Mouse (Mus musculus): ENCODE results near the gene Chd6. TPM values are rescaled to one million over a fixed set of nuclear protein-coding genes. Genes with fewer than 3 reads are reported as not detected.

Gene Chd6
- polyA plus RNA-seq (2015; fragmentation: Nextera tagmentation; extraction: Ambion mirVana) = 14.7 and 16.1 TPM in 2 replicates

GRCm38 (mm10) chr2:161108933-161109371 lies at the start of gene Chd6:
TSS of gene Chd6 (minus strand) at chr2:161109075.
- Histone ChIP-seq H3K4me3 (ENCODE audit: low read length) (peak within 1 kb of the TSS; percentile 89), H3K9me3 (ENCODE audit: control insufficient read depth, low read length) (no peaks in the 10 kb centered on the region), H3K27ac (ENCODE audit: low read length) (peak within 1 kb of the TSS; percentile 99), H3K36me3 (ENCODE audit: control insufficient read depth, insufficient read depth, low read length) (no peaks in the 10 kb centered on the region; the same call in 1 of the 2 replicates), H3K9ac (ENCODE audit: low read depth, low read length) (peak within 1 kb of the TSS; percentile 98), H3K4me1 (ENCODE audit: control insufficient read depth, insufficient read depth, low read length) (peaks cover 14% of the 10 kb centered on the region), H3K27me3 (replicated peaks; ENCODE audit: control insufficient read depth, insufficient read depth, low read length) (no peaks in the 10 kb centered on the region), H3K4me2 (ENCODE audit: low read depth, low read length) (peak within 1 kb of the TSS; percentile 66)
- WGBS = 1% methylated on average over 27 of the region's 27 CpGs
- peak; percentile 99 for ATAC-seq

- ATAC-seq = no peak
- no peak overlapping the region for H3K4me3 ChIP-seq (ENCODE audit: low read length)
- H3K4me2 ChIP-seq (ENCODE audit: low read depth, low read length) = no peak overlapping the region
- H3K9me3 ChIP-seq (ENCODE audit: control insufficient read depth, low read length) = no peaks in the 10 kb centered on the region
- H3K9ac ChIP-seq (ENCODE audit: low read depth, low read length) = no peak overlapping the region
- no peaks in the 10 kb centered on the region for H3K27me3 ChIP-seq (replicated peaks; ENCODE audit: control insufficient read depth, insufficient read depth, low read length)
- no peak overlapping the region for H3K27ac ChIP-seq (ENCODE audit: low read length)
- WGBS = 65% methylated on average over 7 of the region's 7 CpGs
- no peaks in the 10 kb centered on the region for H3K4me1 ChIP-seq (ENCODE audit: control insufficient read depth, insufficient read depth, low read length)
- no peaks in the 10 kb centered on the region for H3K36me3 ChIP-seq (ENCODE audit: control insufficient read depth, insufficient read depth, low read length)
Measured at GRCm38 (mm10) chr2:161150004-161150842, 41.3 kb upstream of the Chd6 start.

- H3K4me1 ChIP-seq (ENCODE audit: control insufficient read depth, insufficient read depth, low read length) = 0 out of 2 replicates have a peak, but pooled peaks cover 6% of the 10 kb centered on the region
- no peak overlapping the region for H3K27ac ChIP-seq (ENCODE audit: low read length)
- no peak overlapping the region for H3K9ac ChIP-seq (ENCODE audit: low read depth, low read length)
- no peak for ATAC-seq
- no peaks in the 10 kb centered on the region for H3K36me3 ChIP-seq (ENCODE audit: control insufficient read depth, insufficient read depth, low read length)
- H3K4me3 ChIP-seq (ENCODE audit: low read length) = no peak overlapping the region
- 46% methylated on average over 3 of the region's 3 CpGs for WGBS
- no peaks in the 10 kb centered on the region for H3K9me3 ChIP-seq (ENCODE audit: control insufficient read depth, low read length)
- no peaks in the 10 kb centered on the region for H3K27me3 ChIP-seq (replicated peaks; ENCODE audit: control insufficient read depth, insufficient read depth, low read length)
- no peak overlapping the region for H3K4me2 ChIP-seq (ENCODE audit: low read depth, low read length)
Measured at GRCm38 (mm10) chr2:161148428-161149020, 39.6 kb upstream of the Chd6 start.

DNA sequence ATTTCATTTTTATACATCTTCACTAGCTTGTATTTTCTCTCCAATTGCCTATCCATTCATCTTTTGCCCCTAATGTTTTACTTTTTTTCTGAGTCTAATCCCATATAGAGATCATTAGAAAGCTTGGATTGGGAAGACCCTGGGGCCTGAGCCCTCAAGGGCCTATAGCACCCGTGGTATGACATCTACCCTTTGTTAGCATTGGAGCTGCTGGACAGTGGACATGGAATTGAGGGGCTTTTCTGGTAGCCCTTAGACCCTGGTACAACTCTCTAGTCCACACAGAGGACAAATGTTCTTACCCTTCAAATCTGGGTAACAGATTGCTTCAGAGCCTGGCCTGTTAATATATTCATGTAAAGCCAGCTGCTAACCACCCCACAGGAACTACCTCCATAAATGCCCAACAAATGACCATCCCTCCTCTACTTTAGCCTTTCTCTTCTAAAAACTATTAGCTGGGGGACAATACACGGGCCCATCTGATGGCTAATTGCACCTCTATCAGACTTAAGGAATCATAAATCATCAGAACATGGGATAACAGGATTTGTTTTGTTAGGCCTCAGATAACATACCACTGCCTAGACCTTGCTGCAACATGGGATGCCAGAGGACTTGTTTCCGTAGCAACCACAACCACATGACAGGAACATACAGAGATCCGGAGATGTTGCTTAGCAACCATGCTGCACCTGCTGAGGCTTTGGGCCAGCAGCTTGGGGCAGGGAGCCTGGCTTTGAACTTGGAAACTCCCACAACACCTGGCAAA lies 39.0 kb upstream of the Chd6 start:
- Histone ChIP-seq H3K36me3 (ENCODE audit: control insufficient read depth, insufficient read depth, low read length) (no peaks in the 10 kb centered on the region), H3K27me3 (replicated peaks; ENCODE audit: control insufficient read depth, insufficient read depth, low read length) (no peaks in the 10 kb centered on the region), H3K4me3 (ENCODE audit: low read length) (no peak overlapping the region), H3K4me2 (ENCODE audit: low read depth, low read length) (no peak overlapping the region), H3K9me3 (ENCODE audit: control insufficient read depth, low read length) (no peaks in the 10 kb centered on the region), H3K27ac (ENCODE audit: low read length) (no peak overlapping the region), H3K9ac (ENCODE audit: low read depth, low read length) (no peak overlapping the region), H3K4me1 (ENCODE audit: control insufficient read depth, insufficient read depth, low read length) (0 out of 2 replicates have a peak, but pooled peaks cover 6% of the 10 kb centered on the region)
- WGBS = 53% methylated on average over 4 of the region's 4 CpGs
- ATAC-seq = no peak

- Histone ChIP-seq H3K9ac (ENCODE audit: low read depth, low read length) (no peak overlapping the region), H3K9me3 (ENCODE audit: control insufficient read depth, low read length) (no peaks in the 10 kb centered on the region), H3K27me3 (replicated peaks; ENCODE audit: control insufficient read depth, insufficient read depth, low read length) (no peaks in the 10 kb centered on the region), H3K4me2 (ENCODE audit: low read depth, low read length) (no peak overlapping the region), H3K36me3 (ENCODE audit: control insufficient read depth, insufficient read depth, low read length) (no peaks in the 10 kb centered on the region), H3K27ac (ENCODE audit: low read length) (no peak overlapping the region), H3K4me1 (ENCODE audit: control insufficient read depth, insufficient read depth, low read length) (0 out of 2 replicates have a peak, but pooled peaks cover 6% of the 10 kb centered on the region), H3K4me3 (ENCODE audit: low read length) (no peak overlapping the region)
- 36% methylated on average over 4 of the region's 4 CpGs for whole genome bisulfite sequencing
- peak; percentile 96 for ATAC-seq
Measured at GRCm38 (mm10) chr2:161144799-161145198, 35.9 kb upstream of the Chd6 start.

- WGBS = 43% methylated on average over 11 of the region's 11 CpGs
- Histone ChIP-seq H3K27ac (ENCODE audit: low read length) (no peak overlapping the region), H3K9me3 (ENCODE audit: control insufficient read depth, low read length) (no peaks in the 10 kb centered on the region), H3K36me3 (ENCODE audit: control insufficient read depth, insufficient read depth, low read length) (no peaks in the 10 kb centered on the region), H3K4me3 (ENCODE audit: low read length) (no peak overlapping the region), H3K27me3 (replicated peaks; ENCODE audit: control insufficient read depth, insufficient read depth, low read length) (no peaks in the 10 kb centered on the region), H3K9ac (ENCODE audit: low read depth, low read length) (no peak overlapping the region), H3K4me2 (ENCODE audit: low read depth, low read length) (no peak overlapping the region), H3K4me1 (ENCODE audit: control insufficient read depth, insufficient read depth, low read length) (no peaks in the 10 kb centered on the region)
- peak; percentile 67 for ATAC-seq
Measured at GRCm38 (mm10) chr2:161138672-161139536, 30.0 kb upstream of the Chd6 start.

DNA sequence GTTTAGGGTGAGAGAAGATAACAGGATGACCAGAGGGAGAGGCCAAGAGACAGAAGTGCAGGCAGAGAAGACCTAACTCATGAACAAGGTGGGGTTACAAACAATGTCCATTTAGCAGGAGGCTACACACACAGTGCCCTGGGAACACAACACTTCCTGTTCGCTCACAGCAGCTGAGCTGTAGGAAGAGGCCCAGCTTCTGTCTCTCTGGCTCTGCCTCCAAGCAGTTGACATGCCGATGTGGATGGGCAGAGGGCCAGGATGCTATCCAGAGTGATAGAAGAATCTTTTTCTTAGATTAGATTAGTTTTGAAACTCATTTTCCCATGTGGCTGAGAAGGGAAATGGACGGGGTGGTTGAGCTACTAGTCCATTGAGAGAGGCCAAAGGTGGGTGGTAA lies 28.1 kb upstream of the Chd6 start:
- no peak overlapping the region for H3K27ac ChIP-seq (ENCODE audit: low read length)
- ATAC-seq = 0 out of 2 replicates have a peak, but pooled peaks have one; percentile 28
- 41% methylated on average over 3 of the region's 3 CpGs for WGBS

DNA sequence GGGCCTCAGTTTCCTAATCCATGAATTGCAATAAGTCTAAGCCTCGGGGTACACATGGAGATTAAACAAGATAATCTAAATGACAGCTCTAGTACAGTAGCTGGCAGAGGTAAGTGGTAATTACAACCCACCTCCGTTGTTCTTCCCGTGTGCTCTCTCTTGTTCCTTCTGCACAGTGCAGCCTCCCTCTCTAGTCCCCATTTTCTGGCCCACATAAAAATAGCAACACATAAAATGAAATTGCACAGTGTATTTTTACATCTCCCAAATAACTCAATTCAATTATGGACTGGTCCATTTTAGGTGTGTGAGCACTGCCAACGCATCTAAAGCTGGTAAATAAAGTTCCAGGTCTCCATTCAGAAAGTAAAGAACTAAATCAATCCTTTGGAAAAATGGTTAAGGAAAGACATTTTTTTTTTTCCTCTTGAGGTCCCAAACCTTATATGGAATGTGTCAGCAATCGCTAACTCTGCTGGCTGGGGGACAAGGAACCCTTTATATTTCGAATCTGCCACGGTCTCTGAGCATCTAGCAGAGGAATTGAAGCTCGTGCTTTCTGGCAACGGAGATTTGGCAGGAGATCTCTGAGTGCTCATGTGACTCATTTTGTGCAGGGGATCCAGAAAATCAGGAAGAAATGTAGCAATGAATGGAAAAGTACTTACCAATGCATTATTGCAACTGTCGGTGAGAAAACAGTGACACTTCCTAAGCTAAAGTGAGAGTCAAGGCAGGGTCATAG lies 19.7 kb upstream of the Chd6 start:
- Histone ChIP-seq H3K27ac (ENCODE audit: low read length) (no peak overlapping the region), H3K27me3 (replicated peaks; ENCODE audit: control insufficient read depth, insufficient read depth, low read length) (no peaks in the 10 kb centered on the region), H3K4me1 (ENCODE audit: control insufficient read depth, insufficient read depth, low read length) (no peaks in the 10 kb centered on the region)

More for the DNA sequence above, 28.1 kb upstream of the Chd6 start:
- Histone ChIP-seq H3K36me3 (ENCODE audit: control insufficient read depth, insufficient read depth, low read length) (no peaks in the 10 kb centered on the region), H3K27me3 (replicated peaks; ENCODE audit: control insufficient read depth, insufficient read depth, low read length) (no peaks in the 10 kb centered on the region), H3K4me1 (ENCODE audit: control insufficient read depth, insufficient read depth, low read length) (no peaks in the 10 kb centered on the region), H3K9ac (ENCODE audit: low read depth, low read length) (no peak overlapping the region), H3K4me2 (ENCODE audit: low read depth, low read length) (no peak overlapping the region), H3K9me3 (ENCODE audit: control insufficient read depth, low read length) (no peaks in the 10 kb centered on the region), H3K4me3 (ENCODE audit: low read length) (no peak overlapping the region)

More for the DNA sequence above, 19.7 kb upstream of the Chd6 start:
- no peak overlapping the region for H3K4me3 ChIP-seq (ENCODE audit: low read length)
- H3K36me3 ChIP-seq (ENCODE audit: control insufficient read depth, insufficient read depth, low read length) = no peaks in the 10 kb centered on the region
- no peak overlapping the region for H3K4me2 ChIP-seq (ENCODE audit: low read depth, low read length)
- no peaks in the 10 kb centered on the region for H3K9me3 ChIP-seq (ENCODE audit: control insufficient read depth, low read length)
- H3K9ac ChIP-seq (ENCODE audit: low read depth, low read length) = no peak overlapping the region
- whole genome bisulfite sequencing = 53% methylated on average over 10 of the region's 10 CpGs
- ATAC-seq = no peak
